Mouse (Mus musculus) spleen, postnatal 4 days (tissue): ENCODE data around the gene Pitpnm3.

ENCODE experiments used
- DNase-seq, 2 experiments: peaks; one replicate each; pipeline ENCODE4 v3.0.0; 2022; ENCODE audit warnings: low spot score in 2 of 2

The Pitpnm3 gene

DNA sequence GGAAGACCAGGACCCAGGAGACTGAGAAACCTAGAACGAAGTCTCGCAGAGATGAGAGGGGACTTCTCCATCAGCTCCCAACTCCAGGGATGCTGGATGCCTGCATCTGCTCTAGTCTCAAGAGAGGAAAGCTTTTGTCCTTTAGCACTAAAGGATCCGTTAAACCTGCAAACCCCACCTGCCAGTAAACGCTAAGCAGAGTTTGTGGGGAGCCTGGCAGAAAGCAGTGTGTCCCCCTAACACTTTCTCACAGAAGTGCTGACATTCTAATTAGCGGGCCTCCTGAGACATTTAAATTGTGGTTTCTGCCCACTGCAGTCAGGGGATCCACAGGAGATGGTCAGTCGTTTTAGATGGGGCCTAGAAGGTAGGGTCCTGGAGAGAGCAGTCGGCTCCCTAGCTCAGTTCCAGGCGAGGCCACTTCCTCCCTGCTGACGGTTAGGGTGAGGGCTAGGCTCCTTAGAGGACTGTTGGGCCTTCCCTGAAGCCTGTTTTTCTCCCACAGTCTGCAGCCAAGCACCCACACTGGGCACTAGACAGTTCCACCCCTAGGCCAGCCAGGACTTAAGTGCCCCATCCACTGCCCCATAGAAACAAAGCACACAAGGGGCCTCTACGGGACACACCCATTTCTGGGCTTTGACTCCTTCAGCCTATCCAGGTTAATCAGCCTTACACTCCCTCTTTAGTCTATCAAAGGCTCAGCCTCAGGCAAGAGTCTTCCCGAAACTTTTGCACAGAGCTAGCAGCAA, 829 bp upstream of the Pitpnm3 start:
- DNase-seq = no peak

DNA sequence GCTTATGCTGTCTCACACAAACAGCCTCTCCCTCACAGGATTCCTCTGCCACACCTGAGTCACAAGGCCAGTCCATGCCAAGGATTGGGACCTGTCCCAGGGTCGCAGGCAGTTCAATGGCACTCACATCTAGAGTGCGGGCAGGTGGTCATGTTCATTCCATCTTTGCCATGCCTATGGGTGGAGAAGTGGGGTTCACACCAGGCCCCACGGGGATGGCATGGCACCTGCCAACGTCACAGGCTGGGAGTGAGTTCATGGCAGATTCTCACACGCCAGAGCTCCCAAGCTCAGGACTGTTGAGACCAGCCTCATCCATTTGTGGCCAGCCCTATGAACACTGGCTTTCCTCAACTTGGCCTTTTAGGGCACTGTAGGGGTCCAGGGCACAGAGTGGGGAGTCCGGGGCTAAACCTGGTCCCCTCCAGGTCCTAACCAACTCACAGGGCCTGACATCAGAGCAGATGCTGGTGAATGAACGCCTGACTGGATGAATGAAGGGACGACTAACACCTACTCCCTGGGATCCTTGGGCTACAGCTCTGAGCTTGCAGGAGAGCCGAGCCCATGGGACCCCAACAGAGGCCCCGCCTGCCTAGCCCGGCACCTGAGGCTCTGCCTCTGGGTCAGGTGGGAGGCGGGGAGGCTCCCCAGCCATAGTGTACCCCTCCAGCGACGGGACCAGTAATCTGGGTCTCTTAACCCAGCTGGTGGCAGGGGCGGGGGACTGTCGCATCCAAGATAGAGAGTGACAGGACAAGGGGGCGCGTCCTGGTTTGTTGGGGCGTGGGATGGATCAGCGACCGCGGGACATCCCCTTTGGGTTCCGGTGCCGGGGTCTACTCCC, 819 bp downstream of the Pitpnm3 start:
- no peak for DNase-seq

GRCm38 (mm10) chr11:72133075-72133474, 2.5 kb downstream of the Pitpnm3 start:
- DNase-seq = no peak

DNA sequence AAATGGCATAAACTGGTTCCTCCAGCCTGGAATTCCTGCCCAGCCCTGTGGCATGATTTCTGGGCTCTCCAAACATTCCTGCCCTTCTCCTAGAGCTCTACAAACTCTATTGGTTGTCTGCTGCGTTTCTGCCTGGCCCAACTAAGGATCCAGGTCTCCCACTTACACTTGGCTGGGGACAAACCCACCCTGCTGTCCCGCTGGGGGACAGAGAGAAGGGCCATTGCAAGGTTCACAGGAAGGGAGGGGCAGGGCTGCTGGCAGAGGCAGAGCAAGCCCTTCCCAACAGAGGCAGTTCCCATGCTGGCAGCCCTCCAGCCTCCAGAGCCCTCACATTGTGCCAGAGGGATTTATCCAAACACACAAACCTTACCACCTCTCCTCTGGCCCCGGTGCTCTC, 3.3 kb downstream of the Pitpnm3 start:
- no peak for DNase-seq

GRCm38 (mm10) chr11:72131697-72132096, 3.9 kb downstream of the Pitpnm3 start:
- no peak for DNase-seq

GRCm38 (mm10) chr11:72130905-72131304, 4.7 kb downstream of the Pitpnm3 start:
- no peak for DNase-seq

DNA sequence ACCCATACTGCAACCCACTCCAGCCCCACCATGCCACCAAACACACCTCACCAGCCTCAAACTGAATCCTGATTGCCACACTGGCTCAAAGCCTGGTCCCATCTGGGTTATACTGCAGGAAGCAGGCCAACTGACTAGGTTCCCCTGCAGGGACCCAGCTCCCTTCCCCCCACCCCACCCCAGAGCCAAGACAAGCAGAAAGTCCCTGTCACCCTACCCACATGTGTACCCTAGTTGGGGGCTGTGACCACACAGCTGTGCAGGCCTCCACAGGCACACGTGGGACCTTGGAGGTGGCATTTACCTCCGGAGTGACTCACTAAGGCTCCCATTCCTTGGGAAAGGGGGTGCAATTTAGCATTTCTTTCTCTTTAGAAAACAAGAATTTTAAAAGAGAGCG, 5.1 kb downstream of the Pitpnm3 start:
- no peak for DNase-seq

DNA sequence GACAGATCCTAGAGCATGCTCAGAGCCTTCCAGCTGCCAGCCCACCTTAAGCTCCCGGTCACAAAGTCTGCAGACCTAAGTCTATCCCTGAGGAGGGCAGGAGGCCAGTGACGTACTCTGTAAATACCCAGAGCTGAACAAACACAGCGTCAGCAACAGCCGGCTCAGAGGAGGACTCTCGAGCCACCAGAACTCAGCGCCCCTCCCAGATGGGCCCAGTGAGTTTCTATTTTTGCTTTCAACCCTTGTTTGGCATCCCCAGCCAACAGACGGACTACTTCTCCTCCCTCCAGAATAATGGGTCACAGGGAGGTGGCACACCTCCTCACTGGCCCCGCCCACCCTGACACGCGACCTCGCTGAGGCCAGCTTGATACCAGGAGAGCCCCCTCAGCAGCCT, 5.6 kb downstream of the Pitpnm3 start:
- DNase-seq = no peak

DNA sequence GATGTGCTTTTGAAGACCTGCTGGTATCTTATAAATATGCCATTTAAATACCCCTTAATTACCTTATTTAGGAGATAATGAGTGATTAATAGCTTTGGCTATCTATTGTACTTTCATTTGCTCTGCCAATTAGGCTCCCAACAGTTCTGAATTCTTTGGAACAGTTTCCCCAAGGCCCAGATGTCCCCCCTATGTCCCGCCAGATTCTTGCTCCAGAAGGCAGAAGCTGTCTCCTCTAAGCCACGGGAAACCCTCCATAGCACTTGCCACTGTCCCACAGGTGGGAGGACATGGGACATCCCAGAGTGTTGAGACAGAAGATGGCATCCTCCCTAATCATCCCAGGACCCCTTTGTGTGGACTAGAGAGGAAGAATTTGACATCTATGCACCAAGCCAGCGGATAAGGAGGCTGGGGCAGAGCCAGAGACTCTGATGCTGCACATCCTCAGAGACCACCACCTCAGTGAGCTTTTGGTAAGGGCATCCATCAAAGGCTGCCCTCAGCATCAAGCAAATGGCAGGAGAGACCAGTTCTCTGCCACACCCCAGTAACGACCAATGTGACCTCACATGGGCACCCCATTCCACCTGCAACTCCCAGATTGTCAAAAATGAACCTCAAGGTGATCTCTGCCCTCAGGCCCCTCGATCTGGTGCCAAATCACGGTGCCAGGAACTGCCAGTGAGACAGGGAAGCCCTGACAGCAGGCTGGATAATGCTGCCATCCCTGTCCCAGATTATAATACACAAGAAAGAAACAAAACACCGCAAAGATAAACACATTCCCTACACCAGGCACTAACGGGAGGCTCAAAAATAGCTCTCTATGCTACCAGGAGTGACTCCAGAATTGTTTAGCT, 6.3 kb downstream of the Pitpnm3 start:
- DNase-seq = no peak

DNA sequence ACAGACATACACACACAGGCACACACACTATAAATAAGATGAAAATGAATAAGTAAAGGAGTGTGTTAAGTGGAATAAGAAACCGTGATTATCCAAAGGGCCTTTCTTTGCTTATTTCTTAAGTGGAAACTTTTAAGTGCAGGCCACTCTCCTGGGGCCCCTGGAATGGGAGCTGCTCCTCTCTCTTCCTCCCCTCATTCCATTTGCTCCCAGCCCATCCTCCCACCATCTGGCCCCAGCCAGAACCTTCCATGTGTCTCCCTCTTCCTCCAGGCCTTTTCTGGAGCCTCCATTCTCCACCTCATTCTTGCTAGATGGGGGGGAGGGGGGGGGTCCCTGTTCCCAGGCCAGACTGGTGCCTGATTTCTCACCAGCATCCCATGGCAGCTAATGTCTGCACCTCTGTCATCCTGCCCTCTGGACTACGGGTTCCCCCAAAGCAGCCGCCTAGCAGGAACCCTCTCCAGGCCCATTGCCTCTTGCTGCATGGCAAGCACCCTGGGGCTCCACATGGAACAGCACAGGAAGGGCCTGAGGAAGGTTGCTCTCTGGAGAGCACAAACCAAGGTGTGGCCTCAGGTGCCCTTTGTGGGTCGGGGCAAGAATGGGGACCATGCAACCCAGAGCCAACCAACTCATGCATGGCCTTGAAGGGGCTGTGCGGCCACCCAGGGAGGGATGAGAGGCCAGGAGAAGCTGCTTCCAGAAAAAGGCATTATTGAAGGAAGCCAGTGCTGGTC, 8.0 kb downstream of the Pitpnm3 start:
- DNase-seq = no peak

GRCm38 (mm10) chr11:72125781-72126180, 9.8 kb downstream of the Pitpnm3 start:
- no peak for DNase-seq

DNA sequence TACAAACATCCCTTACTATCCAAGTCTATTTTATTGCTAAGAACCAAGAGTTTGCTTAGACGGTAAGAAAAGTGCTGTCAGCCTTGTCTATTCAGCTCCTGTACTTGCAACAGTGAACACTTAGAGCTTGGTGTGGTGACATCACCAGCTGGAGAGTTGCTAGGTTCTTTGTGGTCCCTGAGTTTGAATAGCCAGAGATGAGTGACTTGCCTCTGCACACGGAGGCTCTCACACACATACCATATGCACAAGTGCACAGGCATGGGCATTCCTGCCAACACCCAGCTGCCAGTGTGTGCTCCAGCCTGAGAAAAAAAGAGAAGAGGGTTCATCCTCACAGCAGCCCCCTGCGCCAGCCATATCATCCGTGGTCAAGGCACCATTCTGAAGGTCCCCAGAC, 12.0 kb downstream of the Pitpnm3 start:
- no peak for DNase-seq

DNA sequence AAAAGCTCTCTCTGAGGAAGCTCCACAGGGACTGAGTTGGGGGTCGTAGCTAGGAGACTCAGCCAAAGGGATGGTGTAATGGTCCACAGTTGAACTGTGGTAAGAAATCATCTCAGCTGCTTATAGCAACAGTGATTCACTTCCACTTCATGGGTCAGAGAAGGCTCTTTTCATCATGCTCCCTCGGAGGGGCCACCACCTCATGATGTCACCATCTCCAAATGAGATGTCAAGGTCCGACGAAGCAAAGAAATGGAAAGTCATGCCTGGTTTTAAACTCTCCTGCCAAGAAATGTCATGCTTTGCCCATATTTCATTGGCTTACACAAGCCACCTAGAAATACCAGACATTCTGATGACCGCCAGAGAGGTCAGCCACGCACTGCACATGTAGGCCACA, 15.2 kb downstream of the Pitpnm3 start:
- DNase-seq = no peak

GRCm38 (mm10) chr11:72118630-72119029, 16.9 kb downstream of the Pitpnm3 start:
- no peak for DNase-seq

DNA sequence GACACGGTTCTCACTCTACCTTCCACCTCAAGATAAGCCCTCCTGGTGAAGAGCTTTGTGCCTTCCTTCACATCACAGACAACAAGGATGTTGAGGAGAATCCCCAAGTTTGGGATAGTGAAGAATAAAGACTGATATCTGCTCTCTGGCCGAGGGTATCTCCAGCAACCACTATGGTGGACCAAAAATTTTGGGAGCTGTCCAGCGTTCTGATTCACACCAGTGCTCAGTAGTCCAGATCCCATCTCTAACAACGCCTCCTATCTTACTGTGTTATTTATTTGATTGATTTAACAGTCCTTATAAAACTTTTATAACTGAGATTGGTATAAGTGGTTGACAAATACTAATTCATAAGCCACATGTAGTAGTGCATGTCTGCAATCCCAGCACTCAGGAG, 22.3 kb downstream of the Pitpnm3 start:
- DNase-seq = no peak

DNA sequence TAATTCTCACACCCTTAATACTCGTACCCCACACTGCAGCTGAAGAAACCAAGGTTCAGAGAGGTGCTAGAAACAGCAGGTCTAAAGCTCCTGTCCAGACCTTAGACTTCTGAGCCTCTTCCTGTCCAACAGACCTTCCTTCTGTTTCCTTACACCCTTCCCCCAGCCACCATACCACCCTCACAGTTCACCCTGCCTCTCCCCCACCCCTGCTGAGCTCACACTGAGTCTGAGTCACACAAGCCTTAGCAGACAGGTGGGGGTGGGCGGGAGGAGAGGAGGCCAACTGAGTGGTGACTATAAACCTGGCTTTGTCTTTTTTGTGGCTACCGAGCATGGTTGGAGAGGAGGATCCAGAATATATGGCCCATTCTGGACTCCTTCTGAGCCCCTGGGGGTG, 24.9 kb downstream of the Pitpnm3 start:
- no peak for DNase-seq

DNA sequence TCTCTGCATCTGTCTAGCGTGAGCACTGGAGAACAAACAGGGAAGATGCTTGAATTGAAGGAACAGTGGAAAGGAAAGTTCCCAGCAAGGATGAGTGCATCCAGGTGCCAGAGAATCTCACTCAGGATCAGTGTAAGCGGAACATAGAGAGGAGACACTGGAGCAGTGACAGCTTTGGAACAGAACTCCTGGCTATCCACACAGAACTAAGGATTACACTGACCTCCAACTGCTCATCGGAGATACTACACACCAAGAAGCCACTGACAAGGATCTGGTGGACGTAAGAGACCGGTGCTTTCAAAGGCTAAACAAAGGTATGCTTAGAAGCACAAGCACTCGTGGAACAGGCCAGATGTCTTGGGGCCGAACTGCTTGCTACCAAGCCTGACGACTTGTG, 31.4 kb downstream of the Pitpnm3 start:
- no peak for DNase-seq

DNA sequence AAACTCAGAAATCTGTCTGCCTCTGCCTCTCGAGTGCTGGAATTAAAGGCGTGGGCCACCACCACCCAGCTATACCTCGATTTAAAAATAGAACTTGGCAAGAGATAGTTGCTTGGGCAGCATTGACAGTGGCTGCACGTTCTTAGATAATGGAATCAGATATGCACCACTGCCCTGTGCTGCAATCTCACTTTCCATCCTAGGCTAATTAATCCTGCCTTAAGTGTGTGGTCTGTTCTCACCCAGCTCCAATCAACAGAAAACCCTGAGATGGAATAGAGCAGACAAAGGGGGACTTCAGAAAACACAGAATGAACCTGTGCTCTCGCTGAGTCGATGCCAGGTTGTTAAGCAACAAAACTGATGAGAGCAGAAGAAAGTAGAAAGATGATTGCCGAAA, 32.0 kb downstream of the Pitpnm3 start:
- no peak for DNase-seq

DNA sequence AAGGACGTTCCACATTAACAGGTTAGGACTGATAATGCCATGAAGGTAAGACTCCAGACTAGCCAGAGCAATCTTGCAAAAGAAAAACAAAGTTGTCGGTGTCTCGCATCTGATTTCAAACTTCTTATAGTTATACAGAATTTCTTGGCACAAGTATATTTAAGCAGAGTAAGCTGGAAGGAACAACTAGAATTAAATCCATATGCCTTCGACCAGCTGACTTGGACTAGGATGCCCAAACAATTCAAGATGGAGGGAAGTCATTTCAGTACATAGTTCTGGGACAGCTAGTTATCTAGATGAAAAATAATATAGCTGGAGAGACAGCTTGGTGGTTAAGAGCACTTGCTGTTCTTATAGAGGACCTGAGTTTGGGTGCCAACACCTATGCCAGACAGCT, 34.6 kb downstream of the Pitpnm3 start:
- no peak for DNase-seq

- no peak for DNase-seq
Observed at GRCm38 (mm10) chr11:72099181-72099580, 36.4 kb downstream of the Pitpnm3 start.

DNA sequence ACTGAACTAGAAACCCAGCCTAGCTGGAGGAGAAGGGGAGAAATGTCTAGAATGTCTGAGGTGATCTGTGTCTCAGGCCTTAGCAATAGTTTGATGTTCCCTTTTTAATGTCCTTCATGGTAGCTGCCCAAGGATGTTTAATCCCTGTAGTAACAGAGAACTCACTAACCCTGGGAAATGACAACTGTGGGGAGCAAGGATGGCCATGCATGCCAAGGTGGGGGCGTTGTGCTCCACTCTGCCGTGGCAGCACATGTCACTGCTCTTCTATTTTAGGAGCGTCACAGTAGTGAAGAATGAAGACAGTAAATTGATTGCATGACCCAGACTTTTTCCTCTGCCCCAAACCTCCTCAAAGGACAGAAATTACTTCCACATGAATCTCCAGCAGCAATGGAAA, 37.6 kb downstream of the Pitpnm3 start:
- DNase-seq = no peak

DNA sequence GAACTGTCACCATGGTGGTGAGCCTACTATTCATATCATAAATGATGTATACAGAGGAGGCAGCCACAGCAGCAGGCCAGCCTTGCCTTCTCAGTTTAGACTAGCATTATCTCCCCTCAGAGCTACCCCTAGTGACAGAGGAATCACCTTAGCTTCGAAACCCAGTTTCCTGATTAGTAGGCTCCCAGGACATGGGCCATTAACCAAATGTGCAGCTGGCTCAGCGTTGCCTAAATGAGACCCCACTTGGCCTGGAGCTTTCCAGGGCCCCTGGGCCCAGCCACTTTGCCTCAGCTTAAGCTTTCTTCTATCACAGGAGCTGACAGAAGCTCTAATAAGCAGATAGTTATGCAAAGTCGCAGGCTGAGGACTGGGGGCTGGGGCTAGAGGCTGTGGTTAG, 39.6 kb downstream of the Pitpnm3 start:
- DNase-seq = no peak
